29 mouse cellular contexts compared by ENCODE assay signal in the genomic region with DNA sequence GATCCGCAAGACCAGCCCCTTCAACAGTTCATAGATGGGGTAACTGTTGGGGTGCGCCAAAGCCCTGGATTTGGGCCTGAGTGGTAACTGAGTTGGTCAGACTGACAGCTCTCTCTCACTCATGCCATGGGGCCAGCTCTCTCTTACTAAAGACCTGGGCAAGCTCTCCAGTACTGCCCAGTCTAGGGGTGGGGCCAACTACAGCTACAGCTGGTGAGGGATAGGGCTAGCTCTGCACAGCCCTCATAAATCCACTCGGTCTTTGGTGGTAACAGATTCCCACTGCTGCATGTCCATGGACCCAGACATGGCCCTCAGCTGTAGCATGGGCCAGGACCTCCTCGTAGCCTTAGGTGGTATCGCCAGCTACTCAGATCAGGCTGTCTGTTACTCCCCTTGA. TPM values are rescaled to one million over a fixed set of nuclear protein-coding genes. Genes with fewer than 3 reads are reported as not detected.
DNase-seq lines count a peak whose midpoint lies in the region; ATAC-seq lines count a peak whose summit lies in the region.
"Had no signal": no experiment of that assay in that cellular context is flagged by ENCODE, and none has a peak within 500 bp of the region (broad histone marks: within the 10 kb centered on the region; RNA-seq: fewer than 3 reads in every experiment).

No protein-coding gene starts in this region.

- DNase-seq in embryonic facial prominence, embryonic 11.5 days (ENCODE audit: low spot score), result no peak
- DNase-seq in embryonic facial prominence, embryonic 10.5 days (ENCODE audit: low spot score), result no peak
- no peak for DNase-seq in kidney, postnatal 10 days
- no peak for DNase-seq in lung, postnatal 25 days (ENCODE audit: low spot score)
- DNase-seq: adrenal gland, postnatal 25 days; B cell, adult 2 months; cerebellum, adult 11-12 months; cerebellum, adult 8-10 months; cerebellum, postnatal 10 days; cerebellum, postnatal 36 days; gastrocnemius, postnatal 10 days; gastrocnemius, postnatal 36 days; heart, adult 2 months; heart, postnatal 10 days; heart, postnatal 36 days had no signal

- no peak overlapping the region for H3K27ac ChIP-seq in embryonic facial prominence, embryonic 11.5 days (replicated peaks; ENCODE audit: low read depth, low read length)
- no peak overlapping the region for H3K27ac ChIP-seq in embryonic facial prominence, embryonic 10.5 days (replicated peaks)
- H3K27ac ChIP-seq in kidney, embryonic 14.5 days (ENCODE audit: low read depth, low read length), result no peak overlapping the region
- H3K27ac ChIP-seq in lung, embryonic 15.5 days, result no peak overlapping the region
- H3K27ac ChIP-seq: embryonic facial prominence, embryonic 13.5 days; forebrain, embryonic 10.5 days; forebrain, embryonic 13.5 days; heart, adult 2 months; heart, embryonic 15.5 days; hindbrain, embryonic 10.5 days; hindbrain, embryonic 15.5 days had no signal

- 0 out of 2 replicates have a peak, but pooled peaks have one; percentile 39 for ATAC-seq in embryonic facial prominence, embryonic 11.5 days (replicated peaks; ENCODE audit: insufficient number of reproducible peaks, low FRiP score, low TSS enrichment, low read depth)
- ATAC-seq in kidney, embryonic 14.5 days (ENCODE audit: low FRiP score, low TSS enrichment), result 0 out of 2 replicates have a peak, but pooled peaks have one; percentile 39
- ATAC-seq in lung, embryonic 15.5 days (ENCODE audit: borderline replicate concordance, extremely low read depth, low FRiP score, low TSS enrichment), result peak; percentile 23; the same call in 1 of the 2 replicates
- 0 out of 2 replicates have a peak, but pooled peaks have one; percentile 50 for ATAC-seq in erythroblast, adult 5-6 weeks (replicated peaks; ENCODE audit: low FRiP score, poor library complexity, severe bottlenecking)
- ATAC-seq: forebrain, embryonic 13.5 days; forebrain, embryonic 16.5 days; Patski had no signal

- H3K27me3 ChIP-seq in embryonic facial prominence, embryonic 11.5 days (ENCODE audit: control insufficient read depth, insufficient read depth, low read length), result no peaks in the 10 kb centered on the region
- no peaks in the 10 kb centered on the region for H3K27me3 ChIP-seq in embryonic facial prominence, embryonic 10.5 days (replicated peaks; ENCODE audit: low read depth, poor library complexity, severe bottlenecking)
- no peaks in the 10 kb centered on the region for H3K27me3 ChIP-seq in kidney, embryonic 14.5 days (ENCODE audit: control insufficient read depth, insufficient read depth, low read length)
- no peaks in the 10 kb centered on the region for H3K27me3 ChIP-seq in lung, embryonic 15.5 days
- H3K27me3 ChIP-seq: CH12.LX; embryonic facial prominence, embryonic 13.5 days; forebrain, embryonic 13.5 days; heart, embryonic 15.5 days; hindbrain, embryonic 15.5 days; Patski had no signal

- no peak overlapping the region for H3K9ac ChIP-seq in embryonic facial prominence, embryonic 11.5 days (replicated peaks; ENCODE audit: low read length)
- H3K9ac ChIP-seq in kidney, embryonic 14.5 days (ENCODE audit: low read depth, low read length), result no peak overlapping the region
- no peak overlapping the region for H3K9ac ChIP-seq in lung, embryonic 15.5 days
- H3K9ac ChIP-seq: embryonic facial prominence, embryonic 13.5 days; forebrain, embryonic 13.5 days; heart, embryonic 15.5 days; hindbrain, embryonic 15.5 days had no signal

- WGBS in embryonic facial prominence, embryonic 11.5 days, result 94% methylated on average over 5 of the region's 5 CpGs
- 96% methylated on average over 5 of the region's 5 CpGs for WGBS in embryonic facial prominence, embryonic 10.5 days
- WGBS in kidney, embryonic 14.5 days, result 96% methylated on average over 5 of the region's 5 CpGs
- 94% methylated on average over 5 of the region's 5 CpGs for WGBS in lung, embryonic 15.5 days

- no peaks in the 10 kb centered on the region for H3K9me3 ChIP-seq in embryonic facial prominence, embryonic 11.5 days (replicated peaks; ENCODE audit: control insufficient read depth, low read length)
- no peaks in the 10 kb centered on the region for H3K9me3 ChIP-seq in embryonic facial prominence, embryonic 10.5 days
- H3K9me3 ChIP-seq in kidney, embryonic 14.5 days (ENCODE audit: control insufficient read depth, low read length), result no peaks in the 10 kb centered on the region
- no peaks in the 10 kb centered on the region for H3K9me3 ChIP-seq in lung, embryonic 15.5 days
- H3K9me3 ChIP-seq: embryonic facial prominence, embryonic 13.5 days; forebrain, embryonic 10.5 days; forebrain, embryonic 13.5 days; G1E; heart, embryonic 15.5 days; hindbrain, embryonic 10.5 days; hindbrain, embryonic 15.5 days had no signal

- H3K4me2 ChIP-seq in embryonic facial prominence, embryonic 11.5 days (ENCODE audit: low read depth, low read length), result no peak overlapping the region
- no peak overlapping the region for H3K4me2 ChIP-seq in kidney, embryonic 14.5 days (replicated peaks; ENCODE audit: low read depth, low read length)
- H3K4me2 ChIP-seq in lung, embryonic 15.5 days, result no peak overlapping the region
- H3K4me2 ChIP-seq: embryonic facial prominence, embryonic 13.5 days; forebrain, embryonic 13.5 days; heart, embryonic 11.5 days; heart, embryonic 15.5 days; hindbrain, embryonic 15.5 days had no signal

- no peak overlapping the region for H3K4me3 ChIP-seq in embryonic facial prominence, embryonic 11.5 days (ENCODE audit: low read depth, low read length)
- H3K4me3 ChIP-seq in embryonic facial prominence, embryonic 10.5 days, result no peak overlapping the region
- no peak overlapping the region for H3K4me3 ChIP-seq in kidney, embryonic 14.5 days (ENCODE audit: low read length)
- no peak overlapping the region for H3K4me3 ChIP-seq in lung, embryonic 15.5 days
- H3K4me3 ChIP-seq: embryonic facial prominence, embryonic 13.5 days; forebrain, embryonic 10.5 days; forebrain, embryonic 13.5 days; heart, adult 2 months; heart, embryonic 15.5 days; hindbrain, embryonic 10.5 days; hindbrain, embryonic 15.5 days had no signal

- H3K4me1 ChIP-seq in embryonic facial prominence, embryonic 11.5 days (ENCODE audit: control insufficient read depth, insufficient read depth, low read length), result no peaks in the 10 kb centered on the region
- H3K4me1 ChIP-seq in embryonic facial prominence, embryonic 10.5 days, result no peaks in the 10 kb centered on the region
- no peaks in the 10 kb centered on the region for H3K4me1 ChIP-seq in kidney, embryonic 14.5 days (ENCODE audit: control insufficient read depth, insufficient read depth, low read length)
- H3K4me1 ChIP-seq in lung, embryonic 15.5 days, result no peaks in the 10 kb centered on the region
- H3K4me1 ChIP-seq: embryonic facial prominence, embryonic 13.5 days; forebrain, embryonic 10.5 days; forebrain, embryonic 13.5 days; hindbrain, embryonic 10.5 days; hindbrain, embryonic 15.5 days had no signal

- H3K36me3 ChIP-seq in embryonic facial prominence, embryonic 11.5 days (replicated peaks; ENCODE audit: control insufficient read depth, insufficient read depth, low read depth, low read length), result peaks cover 5% of the 10 kb centered on the region
- peaks cover 87% of the 10 kb centered on the region for H3K36me3 ChIP-seq in embryonic facial prominence, embryonic 10.5 days (replicated peaks)
- H3K36me3 ChIP-seq in kidney, embryonic 14.5 days (ENCODE audit: control insufficient read depth, insufficient read depth, low read length), result peaks cover 67% of the 10 kb centered on the region
- H3K36me3 ChIP-seq in lung, embryonic 15.5 days, result peaks cover 45% of the 10 kb centered on the region

RNA-seq across cellular contexts. Expression of a gene that starts 41.4 kb away (rescaled TPM):
- 22.9 and 27.4 TPM in 2 replicates for polyA plus RNA-seq in embryonic facial prominence, embryonic 11.5 days (2014; fragmentation: Nextera tagmentation; extraction: Ambion mirVana)
- 21.0 and 22.1 TPM in 2 replicates for polyA plus RNA-seq in embryonic facial prominence, embryonic 10.5 days (2016; fragmentation: Nextera tagmentation; extraction: Ambion mirVana)
- polyA plus RNA-seq in kidney, embryonic 14.5 days (2014; fragmentation: Nextera tagmentation; extraction: Ambion mirVana), result 19.8 and 27.9 TPM in 2 replicates
- polyA plus RNA-seq in lung, embryonic 15.5 days (2015; fragmentation: Nextera tagmentation; extraction: Ambion mirVana), result 21.4 and 22.3 TPM in 2 replicates
- 37.7 and 81.3 TPM in 2 replicates for total RNA-seq in erythroblast, adult 5-6 weeks (2015; ENCODE audit: low replicate concordance)
- total RNA-seq in erythroblast, adult 5-6 weeks (2017; ENCODE audit: low replicate concordance), result 75.0 and 151 TPM in 2 replicates
